Mouse (Mus musculus) kidney, postnatal 0 days (tissue): ENCODE results near the gene Hist1h3a. TPM values are rescaled to one million over a fixed set of nuclear protein-coding genes. Genes with fewer than 3 reads are reported as not detected.
"Not testable (repeated sequence)": the region's sequence is repeated elsewhere in the genome, so short reads cannot be mapped to it uniquely, and the experiment has no call there.

Source experiments
- ATAC-seq: fragments of 200-750 bp; cut with Nextera tagmentation; replicated peaks from 2 replicates; pipeline ENCODE4 v1.8.0; 2017; ENCODE audit warnings: low read depth, moderate number of reproducible peaks, moderate TSS enrichment, moderate library complexity; ENCODE audit not compliant: low FRiP score
- DNase-seq: peaks from one replicate; pipeline ENCODE4 v3.0.0-alpha.2; 2016; ENCODE audit warnings: low spot score
- H3K27ac ChIP-seq: fragments of 300-500 bp; sonication (generic); 2 replicates; pipeline ENCODE4 v1.5.1; 2014; ENCODE audit warnings: mild to moderate bottlenecking
- H3K27me3 ChIP-seq: fragments of 300-500 bp; sonication (generic); 2 replicates; pipeline ENCODE4 v1.6.1; 2014; ENCODE audit warnings: low read length, mixed read lengths; ENCODE audit not compliant: insufficient read depth
- H3K36me3 ChIP-seq: fragments of 300-500 bp; sonication (generic); 2 replicates; pipeline ENCODE4 v1.6.1; 2014; ENCODE audit warnings: low read length, mixed read lengths; ENCODE audit not compliant: insufficient read depth
- H3K4me1 ChIP-seq: fragments of 300-500 bp; sonication (generic); replicated peaks from 2 replicates; pipeline ENCODE4 v1.6.1; 2014; ENCODE audit warnings: antibody characterized with exemption, low read length, mixed read lengths; ENCODE audit not compliant: insufficient read depth
- H3K4me2 ChIP-seq: fragments of 300-500 bp; sonication (generic); 2 replicates; pipeline ENCODE4 v1.6.1; 2014; ENCODE audit warnings: mild to moderate bottlenecking, low read length, moderate library complexity, mixed read lengths
- H3K4me3 ChIP-seq: fragments of 300-500 bp; sonication (generic); replicated peaks from 2 replicates; pipeline ENCODE4 v1.5.1; 2014; ENCODE audit warnings: low read depth, low read length
- H3K9ac ChIP-seq: fragments of 300-500 bp; sonication (generic); 2 replicates; pipeline ENCODE4 v1.6.1; 2014; ENCODE audit warnings: low read depth, low read length
- H3K9me3 ChIP-seq: fragments of 300-500 bp; sonication (generic); replicated peaks from 2 replicates; pipeline ENCODE4 v1.6.1; 2016; ENCODE audit warnings: low read length, inconsistent platforms, mixed read lengths
- CTCF ChIP-seq: IDR thresholded peaks from 2 replicates; pipeline ENCODE4 v1.5.1; 2016; ENCODE audit warnings: antibody characterized with exemption, low read depth, mild to moderate bottlenecking, moderate library complexity
- WGBS: fragments of 180-500 bp; shearing (Covaris S2); extraction: QIAGEN DNeasy Blood & Tissue Kit; methylation state at CpG from one replicate; pipeline ENCODE4 v1.1.7; 2014; 5-methylcytosine and 5-hydroxymethylcytosine counted together
- polyA plus RNA-seq: library from polyadenylated mRNA; unstranded; fragments of >200 nt; fragmentation: Nextera tagmentation; extraction: Ambion mirVana; gene quantifications from 2 replicates; pipeline ENCODE4 v1.2.1, GENCODE M21; 2015

Gene Hist1h3a
- polyA plus RNA-seq, 1 experiment from 2014 or later: 6.7 TPM

DNA sequence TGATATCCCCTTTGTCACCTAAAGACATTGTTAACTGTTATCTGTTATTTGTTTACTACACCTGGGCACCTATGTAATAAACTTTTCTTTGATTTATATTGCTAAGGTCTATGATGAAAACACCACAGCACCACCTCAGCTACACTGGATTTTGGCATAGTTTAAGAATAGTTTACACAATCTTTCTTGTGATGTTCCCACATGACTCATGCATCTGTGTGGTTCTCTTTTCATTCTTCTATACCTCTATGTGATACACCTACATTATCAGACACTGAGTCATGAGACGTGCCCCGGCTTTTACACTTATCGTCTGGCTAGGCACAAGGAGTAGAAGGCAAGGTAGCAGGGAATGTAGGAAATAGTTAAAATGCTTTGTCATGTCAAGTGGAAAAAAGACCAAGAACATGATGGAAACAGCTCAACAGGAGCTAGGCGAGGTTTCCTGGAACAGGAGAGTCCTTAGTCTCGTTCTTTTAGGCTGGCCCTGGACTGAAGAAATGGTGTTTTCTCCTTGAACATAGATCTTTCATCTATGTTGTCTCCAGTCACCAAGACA, 12.5 kb downstream of the Hist1h3a start:
- no peak for ATAC-seq
- no peaks in the 10 kb centered on the region for H3K36me3 ChIP-seq
- no peak overlapping the region for H3K9ac ChIP-seq
- no peak for DNase-seq
- no peaks in the 10 kb centered on the region for H3K27me3 ChIP-seq
- H3K27ac ChIP-seq: no peak overlapping the region
- no peak for TF ChIP-seq CTCF
- no peak overlapping the region for H3K4me2 ChIP-seq
- H3K4me3 ChIP-seq: no peak overlapping the region
- H3K4me1 ChIP-seq: peaks cover 11% of the 10 kb centered on the region
- WGBS: 88% methylated on average over 5 of the region's 5 CpGs
- H3K9me3 ChIP-seq: no peaks in the 10 kb centered on the region

DNA sequence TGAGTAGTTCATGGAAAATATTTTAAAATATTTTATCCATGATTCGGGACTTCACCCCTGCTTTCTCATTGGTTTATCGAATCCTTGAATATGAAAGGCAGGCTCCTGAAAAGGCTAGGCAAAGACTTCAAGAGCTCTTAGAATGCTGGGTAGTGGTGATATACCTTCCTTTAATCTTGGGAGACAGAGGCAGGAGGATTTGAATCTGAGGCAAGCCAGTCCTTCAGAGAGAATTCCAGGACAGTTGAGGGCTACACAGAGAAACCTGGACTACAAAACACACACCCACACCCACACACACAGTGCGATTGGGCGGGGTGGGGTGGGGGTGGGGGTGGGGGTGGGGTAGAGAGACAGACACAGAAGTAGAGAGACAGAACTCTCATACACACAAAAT, 14.3 kb downstream of the Hist1h3a start:
- Histone ChIP-seq H3K4me2 (peak overlapping the region; percentile 19; the same call in 1 of the 2 replicates), H3K27ac (peak overlapping the region; percentile 55; the same call in 1 of the 2 replicates), H3K9me3 (no peaks in the 10 kb centered on the region), H3K9ac (peak overlapping the region; percentile 18; the same call in 1 of the 2 replicates), H3K36me3 (no peaks in the 10 kb centered on the region), H3K4me3 (no peak overlapping the region), H3K27me3 (no peaks in the 10 kb centered on the region), H3K4me1 (peaks cover 11% of the 10 kb centered on the region)
- no peak for ATAC-seq
- DNase-seq: no peak
- TF ChIP-seq CTCF: no peak
- 11% methylated on average over 4 of the region's 4 CpGs for WGBS

DNA sequence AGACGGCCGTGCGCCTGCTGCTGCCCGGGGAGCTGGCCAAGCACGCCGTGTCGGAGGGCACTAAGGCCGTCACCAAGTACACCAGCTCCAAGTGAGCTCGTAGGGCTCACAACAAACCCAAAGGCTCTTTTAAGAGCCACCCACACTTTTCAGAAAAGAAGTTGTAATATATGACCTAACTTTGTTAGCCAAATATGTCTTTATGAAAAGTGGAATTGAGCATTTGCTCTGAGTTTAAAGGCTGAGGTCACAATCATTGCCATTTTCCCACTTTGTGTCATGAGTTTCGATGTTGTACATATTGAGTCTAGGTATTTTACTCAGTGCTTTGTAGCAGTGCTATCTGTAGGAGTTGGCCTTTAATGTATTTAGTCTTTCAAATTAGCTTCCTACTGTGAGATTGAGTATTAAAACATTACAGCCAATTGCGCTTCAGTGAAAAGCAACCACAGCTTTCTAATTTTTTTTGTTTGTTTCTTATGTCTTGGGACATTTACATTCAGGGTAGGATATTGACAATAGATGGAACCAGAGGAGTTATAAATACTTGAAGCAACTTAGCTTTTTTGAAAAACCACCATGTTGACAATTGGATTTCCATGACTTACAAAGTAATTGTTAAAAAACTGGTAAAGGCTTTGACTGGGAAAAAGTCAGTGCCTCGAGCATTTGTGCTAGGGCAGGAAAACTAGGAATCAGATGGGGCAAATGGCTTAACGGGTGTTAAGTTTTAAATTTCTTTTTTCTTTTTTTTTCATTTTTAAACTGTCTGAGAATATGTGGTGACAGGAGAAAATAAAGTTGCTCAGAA, 14.9 kb downstream of the Hist1h3a start:
- Histone ChIP-seq H3K4me1 (peaks cover 11% of the 10 kb centered on the region), H3K4me3 (peak overlapping the region; percentile 32), H3K27me3 (no peaks in the 10 kb centered on the region), H3K4me2 (peak overlapping the region; percentile 60), H3K9ac (peak overlapping the region; percentile 49), H3K27ac (peak overlapping the region; percentile 96), H3K9me3 (no peaks in the 10 kb centered on the region), H3K36me3 (no peaks in the 10 kb centered on the region)
- DNase-seq (peak; percentile 39), ATAC-seq (peak; percentile 2; the same call in 1 of the 2 replicates)
- 4% methylated on average over 10 of the region's 13 CpGs for WGBS
- TF ChIP-seq CTCF: no peak

DNA sequence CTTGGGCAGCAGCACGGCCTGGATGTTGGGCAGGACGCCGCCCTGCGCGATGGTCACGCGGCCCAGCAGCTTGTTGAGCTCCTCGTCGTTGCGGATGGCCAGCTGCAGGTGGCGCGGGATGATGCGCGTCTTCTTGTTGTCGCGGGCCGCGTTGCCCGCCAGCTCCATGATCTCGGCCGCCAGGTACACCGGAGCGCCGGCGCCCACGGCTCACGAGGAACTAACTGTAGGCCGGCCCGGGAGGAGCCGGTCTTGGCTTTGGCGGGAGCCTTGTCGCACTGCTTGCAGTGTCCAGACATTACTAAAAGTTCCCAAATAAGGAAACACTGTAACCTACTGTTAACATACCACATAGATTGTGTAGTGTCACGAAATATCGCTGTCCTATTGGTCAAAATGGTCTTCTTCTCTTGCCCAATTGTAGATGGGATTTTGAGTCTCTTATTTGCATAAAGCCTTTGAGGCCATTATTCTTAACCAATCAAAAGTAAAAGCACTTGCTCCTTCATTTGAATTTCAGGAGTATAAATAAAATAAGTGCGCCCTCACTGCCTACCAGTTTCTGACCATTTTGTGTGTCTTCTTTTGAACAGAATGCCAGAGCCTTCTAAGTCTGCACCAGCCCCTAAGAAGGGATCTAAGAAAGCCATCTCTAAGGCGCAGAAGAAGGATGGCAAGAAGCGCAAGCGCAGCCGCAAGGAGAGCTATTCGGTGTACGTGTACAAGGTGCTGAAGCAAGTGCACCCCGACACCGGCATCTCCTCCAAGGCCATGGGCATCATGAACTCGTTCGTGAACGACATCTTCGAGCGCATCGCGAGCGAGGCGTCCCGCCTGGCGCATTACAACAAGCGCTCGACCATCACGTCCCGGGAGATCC, 15.7 kb downstream of the Hist1h3a start, which contains the start of gene Hist1h2bb:
Gene Hist1h2bb (plus strand): TSS at position 534 of the 880 bp plus-strand sequence.
- Histone ChIP-seq H3K4me1 (peaks cover 11% of the 10 kb centered on the region), H3K4me2 (peak within 1 kb of the TSS; percentile 60), H3K4me3 (peak within 1 kb of the TSS; percentile 32), H3K9ac (peak within 1 kb of the TSS; percentile 54), H3K27ac (peak within 1 kb of the TSS; percentile 96)
- TF ChIP-seq CTCF: 0 out of 2 replicates have a peak, but pooled peaks have one; percentile 4
- ATAC-seq: peak; percentile 86
- WGBS: 0% methylated on average over 37 of the region's 58 CpGs
- peak; percentile 99 for DNase-seq
- H3K36me3 ChIP-seq, H3K27me3 ChIP-seq, H3K9me3 ChIP-seq: not testable (repeated sequence)

DNA sequence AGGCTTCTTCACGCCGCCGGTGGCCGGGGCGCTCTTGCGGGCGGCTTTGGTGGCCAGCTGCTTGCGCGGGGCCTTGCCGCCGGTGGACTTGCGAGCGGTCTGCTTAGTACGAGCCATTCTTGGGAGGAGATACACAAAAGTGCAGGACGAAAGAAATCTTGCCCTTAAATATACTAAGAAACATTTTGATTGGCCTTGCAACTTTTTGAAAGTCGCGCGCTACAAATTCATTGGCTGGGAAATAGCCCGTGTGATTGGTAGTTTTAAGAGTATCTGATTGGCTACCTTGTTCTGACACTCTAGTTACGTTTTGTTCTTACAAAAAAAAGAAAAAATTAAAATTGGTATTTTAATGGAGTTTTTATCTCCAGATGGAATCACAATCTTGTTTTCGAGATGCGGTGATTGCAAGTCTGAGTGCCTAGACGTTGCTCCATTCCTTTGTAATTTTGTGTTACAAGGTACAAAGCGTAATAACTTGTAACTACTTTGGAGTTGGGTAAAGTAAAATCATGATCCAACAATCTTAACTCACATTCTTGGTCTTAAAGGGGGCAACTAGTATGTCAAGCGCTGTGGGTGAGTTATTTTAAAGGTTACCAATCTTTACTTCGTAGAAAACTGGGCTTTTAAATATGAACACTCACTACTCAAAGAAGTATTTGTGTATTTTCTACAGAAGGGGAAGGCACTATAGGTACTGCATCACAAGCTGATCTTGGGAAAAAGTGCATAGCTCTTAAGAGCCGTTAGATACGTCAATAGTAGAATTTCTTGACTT, 16.6 kb downstream of the Hist1h3a start, which contains the start of gene Hist1h3c:
Gene Hist1h3c (minus strand): TSS at position 222 of the 781 bp plus-strand sequence.
- Histone ChIP-seq H3K27me3 (no peaks in the 10 kb centered on the region), H3K4me3 (peak within 1 kb of the TSS; percentile 32), H3K36me3 (no peaks in the 10 kb centered on the region), H3K4me2 (peak within 1 kb of the TSS; percentile 60), H3K9me3 (no peaks in the 10 kb centered on the region), H3K4me1 (peaks cover 11% of the 10 kb centered on the region), H3K27ac (peak within 1 kb of the TSS; percentile 96), H3K9ac (peak within 1 kb of the TSS; percentile 54)
- 1% methylated on average over 22 of the region's 28 CpGs for WGBS
- peak; percentile 98 for DNase-seq
- TF ChIP-seq CTCF: no peak
- peak; percentile 61 for ATAC-seq
